Mouse (Mus musculus) kidney, embryonic 16.5 days (tissue): ENCODE measurements at regions not wholly inside any gene's neighbourhood (a gene's known extent, or its start where the extent isn't known, plus 50 kb on each side); places are given as distances from the start of the nearest gene placed in this dataset.

ENCODE experiments used
- ATAC-seq: fragments of 200-750 bp; cut with Nextera tagmentation; 2 replicates; pipeline ENCODE4 v1.8.0; 2017; ENCODE audit warnings: moderate TSS enrichment; ENCODE audit not compliant: low FRiP score, low TSS enrichment
- H3K27ac ChIP-seq: fragments of 300-500 bp; sonication (generic); 2 replicates; pipeline ENCODE4 v1.5.1; 2014; ENCODE audit warnings: low read length
- H3K27me3 ChIP-seq: fragments of 300-500 bp; sonication (generic); 2 replicates; pipeline ENCODE4 v1.6.1; 2014; ENCODE audit warnings: low read length, control low read depth, mixed read lengths; ENCODE audit not compliant: insufficient read depth
- H3K36me3 ChIP-seq: fragments of 300-500 bp; sonication (generic); 2 replicates; pipeline ENCODE4 v1.6.1; 2014; ENCODE audit warnings: low read length, control low read depth, mixed read lengths; ENCODE audit not compliant: insufficient read depth
- H3K4me1 ChIP-seq: fragments of 300-500 bp; sonication (generic); 2 replicates; pipeline ENCODE4 v1.6.1; 2014; ENCODE audit warnings: low read length, control low read depth, mixed read lengths; ENCODE audit not compliant: insufficient read depth
- H3K4me2 ChIP-seq: fragments of 300-500 bp; sonication (generic); replicated peaks from 2 replicates; pipeline ENCODE4 v1.6.1; 2014; ENCODE audit warnings: low read depth, low read length
- H3K4me3 ChIP-seq: fragments of 300-500 bp; sonication (generic); 2 replicates; pipeline ENCODE4 v1.5.1; 2014; ENCODE audit warnings: mild to moderate bottlenecking, low read length
- H3K9ac ChIP-seq: fragments of 300-500 bp; sonication (generic); replicated peaks from 2 replicates; pipeline ENCODE4 v1.6.1; 2014; ENCODE audit warnings: low read length
- H3K9me3 ChIP-seq: fragments of 300-500 bp; sonication (generic); 2 replicates; pipeline ENCODE4 v1.6.1; 2016; ENCODE audit warnings: low read length, control low read depth
- WGBS: fragments of 180-500 bp; shearing (Covaris S2); extraction: QIAGEN DNeasy Blood & Tissue Kit; methylation state at CpG from one replicate; pipeline ENCODE4 v1.1.7; 2014; 5-methylcytosine and 5-hydroxymethylcytosine counted together

- ATAC-seq = no peak
- no peak overlapping the region for H3K9ac ChIP-seq
- no peak overlapping the region for H3K27ac ChIP-seq
- H3K4me3 ChIP-seq = no peak overlapping the region
- no peaks in the 10 kb centered on the region for H3K27me3 ChIP-seq
- H3K4me1 ChIP-seq = no peaks in the 10 kb centered on the region
- H3K4me2 ChIP-seq = no peak overlapping the region
- no peaks in the 10 kb centered on the region for H3K9me3 ChIP-seq
- H3K36me3 ChIP-seq = no peaks in the 10 kb centered on the region
Observed at GRCm38 (mm10) chr12:49732351-49732750, 347.4 kb downstream of the Gm43517 start.

GRCm38 (mm10) chr12:49737100-49737499 lies 352.1 kb downstream of the Gm43517 start:
- no peaks in the 10 kb centered on the region for H3K36me3 ChIP-seq
- no peak overlapping the region for H3K9ac ChIP-seq
- peak; percentile 82 for ATAC-seq
- 53% methylated on average over 4 of the region's 4 CpGs for WGBS
- no peaks in the 10 kb centered on the region for H3K4me1 ChIP-seq
- H3K9me3 ChIP-seq = no peaks in the 10 kb centered on the region
- H3K27me3 ChIP-seq = no peaks in the 10 kb centered on the region
- H3K27ac ChIP-seq = no peak overlapping the region
- no peak overlapping the region for H3K4me3 ChIP-seq
- no peak overlapping the region for H3K4me2 ChIP-seq

GRCm38 (mm10) chr12:49739960-49740740 lies 355.2 kb downstream of the Gm43517 start:
- Histone ChIP-seq H3K27ac (no peak overlapping the region), H3K36me3 (no peaks in the 10 kb centered on the region), H3K4me3 (no peak overlapping the region), H3K9ac (no peak overlapping the region), H3K9me3 (no peaks in the 10 kb centered on the region), H3K4me1 (no peaks in the 10 kb centered on the region), H3K27me3 (no peaks in the 10 kb centered on the region), H3K4me2 (no peak overlapping the region)
- no peak for ATAC-seq
- WGBS = 83% methylated on average over 12 of the region's 12 CpGs

GRCm38 (mm10) chr12:49743402-49743801 lies 358.4 kb downstream of the Gm43517 start:
- H3K4me2 ChIP-seq = no peak overlapping the region
- no peaks in the 10 kb centered on the region for H3K36me3 ChIP-seq
- H3K9me3 ChIP-seq = no peaks in the 10 kb centered on the region
- H3K27me3 ChIP-seq = no peaks in the 10 kb centered on the region
- no peak overlapping the region for H3K27ac ChIP-seq
- H3K9ac ChIP-seq = no peak overlapping the region
- WGBS = 77% methylated on average over 2 of the region's 2 CpGs
- H3K4me1 ChIP-seq = no peaks in the 10 kb centered on the region
- H3K4me3 ChIP-seq = no peak overlapping the region
- ATAC-seq = no peak

- no peaks in the 10 kb centered on the region for H3K36me3 ChIP-seq
- ATAC-seq = no peak
- no peaks in the 10 kb centered on the region for H3K27me3 ChIP-seq
- no peaks in the 10 kb centered on the region for H3K4me1 ChIP-seq
- no peak overlapping the region for H3K4me3 ChIP-seq
- H3K27ac ChIP-seq = no peak overlapping the region
- no peak overlapping the region for H3K9ac ChIP-seq
- H3K9me3 ChIP-seq = no peaks in the 10 kb centered on the region
- no peak overlapping the region for H3K4me2 ChIP-seq
- 75% methylated on average over 2 of the region's 2 CpGs for WGBS
Observed at GRCm38 (mm10) chr12:49747081-49747480, 362.1 kb downstream of the Gm43517 start.

GRCm38 (mm10) chr12:49758391-49758790 lies 373.4 kb downstream of the Gm43517 start:
- 87% methylated on average over 4 of the region's 4 CpGs for WGBS
- no peaks in the 10 kb centered on the region for H3K4me1 ChIP-seq
- H3K4me3 ChIP-seq = no peak overlapping the region
- no peak for ATAC-seq
- no peaks in the 10 kb centered on the region for H3K9me3 ChIP-seq
- no peak overlapping the region for H3K4me2 ChIP-seq
- H3K27ac ChIP-seq = no peak overlapping the region
- no peaks in the 10 kb centered on the region for H3K27me3 ChIP-seq
- H3K9ac ChIP-seq = no peak overlapping the region
- no peaks in the 10 kb centered on the region for H3K36me3 ChIP-seq

GRCm38 (mm10) chr12:49764541-49764940 lies 379.6 kb downstream of the Gm43517 start:
- ATAC-seq = no peak
- no peak overlapping the region for H3K4me2 ChIP-seq
- no peak overlapping the region for H3K27ac ChIP-seq
- no peaks in the 10 kb centered on the region for H3K36me3 ChIP-seq
- no peaks in the 10 kb centered on the region for H3K4me1 ChIP-seq
- H3K9ac ChIP-seq = no peak overlapping the region
- 82% methylated on average over 2 of the region's 2 CpGs for WGBS
- no peaks in the 10 kb centered on the region for H3K9me3 ChIP-seq
- H3K4me3 ChIP-seq = no peak overlapping the region
- no peaks in the 10 kb centered on the region for H3K27me3 ChIP-seq

- no peak overlapping the region for H3K9ac ChIP-seq
- H3K4me1 ChIP-seq = no peaks in the 10 kb centered on the region
- H3K4me3 ChIP-seq = no peak overlapping the region
- no peak overlapping the region for H3K27ac ChIP-seq
- H3K9me3 ChIP-seq = no peaks in the 10 kb centered on the region
- H3K36me3 ChIP-seq = no peaks in the 10 kb centered on the region
- no peak overlapping the region for H3K4me2 ChIP-seq
- no peak for ATAC-seq
- H3K27me3 ChIP-seq = no peaks in the 10 kb centered on the region
- 94% methylated on average over 1 of the region's 1 CpGs for WGBS
Observed at GRCm38 (mm10) chr12:49808341-49808740, 423.4 kb downstream of the Gm43517 start.

- no peak for ATAC-seq
Observed at GRCm38 (mm10) chr12:49814653-49815052, 429.7 kb downstream of the Gm43517 start.

GRCm38 (mm10) chr12:49827769-49828168 lies 442.8 kb downstream of the Gm43517 start:
- no peak for ATAC-seq
- WGBS = 89% methylated on average over 3 of the region's 3 CpGs
- H3K27me3 ChIP-seq = no peaks in the 10 kb centered on the region
- no peak overlapping the region for H3K27ac ChIP-seq
- no peak overlapping the region for H3K4me2 ChIP-seq
- no peaks in the 10 kb centered on the region for H3K36me3 ChIP-seq
- no peaks in the 10 kb centered on the region for H3K9me3 ChIP-seq
- no peaks in the 10 kb centered on the region for H3K4me1 ChIP-seq
- H3K9ac ChIP-seq = no peak overlapping the region
- H3K4me3 ChIP-seq = no peak overlapping the region

More at GRCm38 (mm10) chr12:49814653-49815052, 429.7 kb downstream of the Gm43517 start:
- Histone ChIP-seq H3K27me3 (no peaks in the 10 kb centered on the region), H3K36me3 (no peaks in the 10 kb centered on the region), H3K27ac (no peak overlapping the region), H3K9ac (no peak overlapping the region), H3K4me3 (no peak overlapping the region), H3K9me3 (no peaks in the 10 kb centered on the region), H3K4me1 (no peaks in the 10 kb centered on the region), H3K4me2 (no peak overlapping the region)
- WGBS = 61% methylated on average over 3 of the region's 3 CpGs
